Mouse (Mus musculus): ENCODE data around the gene Tshz2. TPM values are rescaled to one million over a fixed set of nuclear protein-coding genes. Genes with fewer than 3 reads are reported as not detected.

Tshz2 gene
- polyA plus RNA-seq, 2 experiments, result 0.43 to 1.5 TPM

- 49% methylated on average over 9 of the region's 9 CpGs for WGBS (ENCODE audit: insufficient replicate concordance)
- DNase-seq (ENCODE audit: low read depth in 3 of 3, low spot score in 3 of 3) (no peak), ATAC-seq (ENCODE audit: insufficient read depth) (no peak)
- no peaks in the 10 kb centered on the region for H3K36me3 ChIP-seq (replicated peaks; ENCODE audit: control insufficient read depth, insufficient read depth, low read depth)
- H3K4me2 ChIP-seq (ENCODE audit: low read depth), result no peak overlapping the region
- no peak overlapping the region for H3K4me3 ChIP-seq (ENCODE audit: insufficient read depth in 1 of 2, low read depth in 2 of 2, low read length in 2 of 2)
- no peaks in the 10 kb centered on the region for H3K4me1 ChIP-seq (replicated peaks; ENCODE audit: control insufficient read depth in 2 of 2, insufficient read depth in 2 of 2, low read length in 1 of 2)
- H3K27ac ChIP-seq, result no peak overlapping the region
- H3K9me3 ChIP-seq (ENCODE audit: control insufficient read depth, low read length), result no peaks in the 10 kb centered on the region
- no peaks in the 10 kb centered on the region for H3K27me3 ChIP-seq (ENCODE audit: control insufficient read depth, insufficient read depth, low read length)
- TF ChIP-seq CTCF (IDR thresholded peaks at IDR 0.05; ENCODE audit: low read depth) (no peak), EP300 (IDR thresholded peaks at IDR 0.05; ENCODE audit: low read depth) (no peak)
- H3K9ac ChIP-seq (replicated peaks), result no peak overlapping the region
Observed at GRCm38 (mm10) chr2:170041101-170041500, 408.3 kb downstream of the Tshz2 start.

GRCm38 (mm10) chr2:170042471-170043213, 409.8 kb downstream of the Tshz2 start:
- Histone ChIP-seq H3K27ac (no peak overlapping the region), H3K36me3 (replicated peaks; ENCODE audit: control insufficient read depth, insufficient read depth, low read depth) (no peaks in the 10 kb centered on the region), H3K4me2 (ENCODE audit: low read depth) (no peak overlapping the region), H3K27me3 (ENCODE audit: control insufficient read depth, insufficient read depth, low read length) (no peaks in the 10 kb centered on the region), H3K4me1 (replicated peaks; ENCODE audit: control insufficient read depth in 2 of 2, insufficient read depth in 2 of 2, low read length in 1 of 2) (no peaks in the 10 kb centered on the region), H3K9me3 (ENCODE audit: control insufficient read depth, low read length) (no peaks in the 10 kb centered on the region), H3K4me3 (ENCODE audit: insufficient read depth in 1 of 2, low read depth in 2 of 2, low read length in 2 of 2) (no peak overlapping the region), H3K9ac (replicated peaks) (no peak overlapping the region)
- no peak for DNase-seq (ENCODE audit: low read depth in 3 of 3, low spot score in 3 of 3)
- 64% methylated on average over 12 of the region's 12 CpGs for WGBS (ENCODE audit: insufficient replicate concordance)
- ATAC-seq (ENCODE audit: insufficient read depth), result no peak
- TF ChIP-seq CTCF (IDR thresholded peaks at IDR 0.05; ENCODE audit: low read depth) (no peak), EP300 (IDR thresholded peaks at IDR 0.05; ENCODE audit: low read depth) (no peak)

- ATAC-seq (ENCODE audit: insufficient read depth) (no peak), DNase-seq (ENCODE audit: low read depth in 3 of 3, low spot score in 3 of 3) (no peak)
- Histone ChIP-seq H3K9me3 (ENCODE audit: control insufficient read depth, low read length) (no peaks in the 10 kb centered on the region), H3K4me1 (replicated peaks; ENCODE audit: control insufficient read depth in 2 of 2, insufficient read depth in 2 of 2, low read length in 1 of 2) (no peaks in the 10 kb centered on the region), H3K27me3 (ENCODE audit: control insufficient read depth, insufficient read depth, low read length) (no peaks in the 10 kb centered on the region), H3K27ac (no peak overlapping the region), H3K4me3 (ENCODE audit: insufficient read depth in 1 of 2, low read depth in 2 of 2, low read length in 2 of 2) (no peak overlapping the region), H3K4me2 (ENCODE audit: low read depth) (no peak overlapping the region), H3K9ac (replicated peaks) (no peak overlapping the region), H3K36me3 (replicated peaks; ENCODE audit: control insufficient read depth, insufficient read depth, low read depth) (no peaks in the 10 kb centered on the region)
- no peak for TF ChIP-seq CTCF (IDR thresholded peaks at IDR 0.05; ENCODE audit: low read depth)
- no peak for TF ChIP-seq EP300 (IDR thresholded peaks at IDR 0.05; ENCODE audit: low read depth)
- 62% methylated on average over 8 of the region's 10 CpGs for WGBS (ENCODE audit: insufficient replicate concordance)
Observed at GRCm38 (mm10) chr2:170043290-170043689, 410.5 kb downstream of the Tshz2 start.

- H3K36me3 ChIP-seq (replicated peaks; ENCODE audit: control insufficient read depth, insufficient read depth, low read depth), result no peaks in the 10 kb centered on the region
- H3K9me3 ChIP-seq (ENCODE audit: control insufficient read depth, low read length), result no peaks in the 10 kb centered on the region
- WGBS (ENCODE audit: insufficient replicate concordance), result 62% methylated on average over 11 of the region's 11 CpGs
- TF ChIP-seq EP300 (IDR thresholded peaks at IDR 0.05; ENCODE audit: low read depth) (no peak), CTCF (IDR thresholded peaks at IDR 0.05; ENCODE audit: low read depth) (peak; percentile 70)
- ATAC-seq (ENCODE audit: insufficient read depth) (no peak), DNase-seq (ENCODE audit: low read depth in 3 of 3, low spot score in 3 of 3) (no peak)
- H3K4me3 ChIP-seq (ENCODE audit: insufficient read depth in 1 of 2, low read depth in 2 of 2, low read length in 2 of 2), result no peak overlapping the region
- H3K4me2 ChIP-seq (ENCODE audit: low read depth), result no peak overlapping the region
- no peak overlapping the region for H3K27ac ChIP-seq
- no peaks in the 10 kb centered on the region for H3K4me1 ChIP-seq (replicated peaks; ENCODE audit: control insufficient read depth in 2 of 2, insufficient read depth in 2 of 2, low read length in 1 of 2)
- H3K9ac ChIP-seq (replicated peaks), result no peak overlapping the region
- no peaks in the 10 kb centered on the region for H3K27me3 ChIP-seq (ENCODE audit: control insufficient read depth, insufficient read depth, low read length)
Observed at GRCm38 (mm10) chr2:170045896-170046295, 413.1 kb downstream of the Tshz2 start.

- Histone ChIP-seq H3K4me3 (ENCODE audit: insufficient read depth in 1 of 2, low read depth in 2 of 2, low read length in 2 of 2) (no peak overlapping the region), H3K4me1 (replicated peaks; ENCODE audit: control insufficient read depth in 2 of 2, insufficient read depth in 2 of 2, low read length in 1 of 2) (no peaks in the 10 kb centered on the region), H3K36me3 (replicated peaks; ENCODE audit: control insufficient read depth, insufficient read depth, low read depth) (no peaks in the 10 kb centered on the region), H3K27ac (no peak overlapping the region), H3K4me2 (ENCODE audit: low read depth) (no peak overlapping the region), H3K9ac (replicated peaks) (no peak overlapping the region), H3K9me3 (ENCODE audit: control insufficient read depth, low read length) (no peaks in the 10 kb centered on the region), H3K27me3 (ENCODE audit: control insufficient read depth, insufficient read depth, low read length) (no peaks in the 10 kb centered on the region)
- WGBS (ENCODE audit: insufficient replicate concordance), result 71% methylated on average over 9 of the region's 9 CpGs
- ATAC-seq (ENCODE audit: insufficient read depth) (no peak), DNase-seq (ENCODE audit: low read depth in 3 of 3, low spot score in 3 of 3) (no peak)
- TF ChIP-seq EP300 (IDR thresholded peaks at IDR 0.05; ENCODE audit: low read depth) (no peak), CTCF (IDR thresholded peaks at IDR 0.05; ENCODE audit: low read depth) (no peak)
Observed at GRCm38 (mm10) chr2:170046371-170047145, 413.7 kb downstream of the Tshz2 start.

All from liver, embryonic 14.5 days (tissue).